Mouse (Mus musculus): ENCODE results near the gene Dnajb6.

The Dnajb6 gene

DNA sequence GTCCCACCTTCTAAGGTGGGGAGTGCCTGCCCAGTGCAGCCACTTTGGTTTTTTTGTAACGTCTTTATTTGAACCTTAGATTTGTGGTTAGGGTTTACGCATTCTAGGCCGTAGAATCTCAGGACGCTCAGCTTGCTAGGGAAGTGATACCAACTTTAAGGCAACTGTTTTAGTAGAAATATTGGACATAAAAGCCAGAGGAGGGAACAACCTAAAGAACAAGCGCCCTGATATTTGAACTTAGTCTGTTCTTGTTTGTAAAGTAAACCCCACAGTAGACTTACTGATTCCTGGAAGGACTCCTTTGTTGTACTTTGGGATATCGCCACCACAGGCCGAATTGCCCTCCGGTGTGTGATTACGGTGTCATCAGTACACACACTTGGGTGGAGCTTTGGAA lies 1.5 kb downstream of the Dnajb6 start:
- Histone ChIP-seq H3K36me3 (ENCODE audit: control insufficient read depth, insufficient read depth, low read length, poor library complexity, severe bottlenecking) (no peaks in the 10 kb centered on the region), H3K27me3 (ENCODE audit: control insufficient read depth, insufficient read depth, low read length, poor library complexity, severe bottlenecking) (no peaks in the 10 kb centered on the region)
- peak; percentile 42 for DNase-seq (ENCODE audit: low read depth, low spot score)

DNA sequence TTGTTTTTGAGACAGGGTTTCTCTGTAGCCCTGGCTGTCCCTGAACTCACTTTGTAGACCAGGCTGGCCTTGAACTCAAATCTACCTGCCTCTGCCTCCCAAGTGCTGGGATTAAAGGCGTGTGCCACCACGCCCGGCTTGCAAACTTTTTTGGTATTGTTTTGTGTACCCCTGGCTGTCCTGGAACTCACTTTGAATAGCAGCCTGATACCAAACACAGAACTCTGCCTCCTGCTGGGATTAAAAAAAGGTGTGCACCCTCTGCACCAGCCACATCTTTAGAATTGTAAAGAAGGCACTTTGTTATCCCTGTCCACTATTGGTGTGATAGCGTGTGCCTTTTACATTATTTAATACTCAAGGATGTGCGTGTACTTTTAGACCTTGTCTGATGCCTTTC lies 2.0 kb downstream of the Dnajb6 start:
- H3K36me3 ChIP-seq (ENCODE audit: control insufficient read depth, insufficient read depth, low read length, poor library complexity, severe bottlenecking), result no peaks in the 10 kb centered on the region
- H3K27me3 ChIP-seq (ENCODE audit: control insufficient read depth, insufficient read depth, low read length, poor library complexity, severe bottlenecking), result no peaks in the 10 kb centered on the region
- no peak for DNase-seq (ENCODE audit: low read depth, low spot score)

DNA sequence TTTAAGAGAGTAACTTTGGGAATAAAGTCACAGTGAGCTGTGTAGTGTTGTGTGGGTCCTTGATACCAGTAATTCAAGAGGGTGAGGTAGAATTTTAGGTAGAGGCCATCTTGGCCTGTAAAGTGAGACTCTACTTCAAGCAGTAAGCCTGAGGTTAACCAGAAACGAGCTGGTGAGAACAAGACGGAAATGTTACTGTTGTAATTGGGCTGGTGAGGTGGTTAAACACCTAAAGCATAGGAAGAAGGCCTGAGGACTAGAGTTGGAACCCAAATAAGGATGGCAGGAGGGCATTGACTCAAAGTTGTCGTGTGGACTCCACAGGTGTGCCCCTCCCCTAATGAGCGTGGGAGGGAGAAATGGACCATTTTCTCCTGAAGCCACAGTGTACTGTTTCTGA lies 2.6 kb downstream of the Dnajb6 start:
- Histone ChIP-seq H3K36me3 (ENCODE audit: control insufficient read depth, insufficient read depth, low read length, poor library complexity, severe bottlenecking) (no peaks in the 10 kb centered on the region; the same call in 1 of the 2 replicates), H3K27me3 (ENCODE audit: control insufficient read depth, insufficient read depth, low read length, poor library complexity, severe bottlenecking) (no peaks in the 10 kb centered on the region)
- DNase-seq (ENCODE audit: low read depth, low spot score), result no peak

DNA sequence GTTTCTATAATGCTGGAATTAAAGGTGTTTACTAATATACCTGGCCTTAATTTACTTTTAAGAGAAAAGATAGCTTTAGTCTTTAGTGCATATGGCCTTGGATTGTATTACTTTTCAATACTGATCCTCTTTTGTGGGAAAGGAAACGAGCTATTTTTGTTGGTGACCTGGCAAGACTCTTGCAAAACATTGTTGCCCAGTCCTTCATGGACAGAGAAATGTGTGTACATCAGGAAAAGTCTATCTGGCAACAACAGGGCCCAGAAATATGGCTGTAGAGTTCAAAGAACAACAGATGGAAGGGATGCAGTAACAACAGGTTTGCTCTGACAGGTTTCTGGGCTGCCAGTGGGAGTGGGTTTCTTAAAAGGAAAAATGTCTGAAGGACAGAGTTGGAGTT lies 5.2 kb downstream of the Dnajb6 start:
- Histone ChIP-seq H3K27me3 (ENCODE audit: control insufficient read depth, insufficient read depth, low read length, poor library complexity, severe bottlenecking) (no peaks in the 10 kb centered on the region), H3K36me3 (ENCODE audit: control insufficient read depth, insufficient read depth, low read length, poor library complexity, severe bottlenecking) (no peaks in the 10 kb centered on the region; the same call in 1 of the 2 replicates)
- no peak for DNase-seq (ENCODE audit: low read depth, low spot score)

DNA sequence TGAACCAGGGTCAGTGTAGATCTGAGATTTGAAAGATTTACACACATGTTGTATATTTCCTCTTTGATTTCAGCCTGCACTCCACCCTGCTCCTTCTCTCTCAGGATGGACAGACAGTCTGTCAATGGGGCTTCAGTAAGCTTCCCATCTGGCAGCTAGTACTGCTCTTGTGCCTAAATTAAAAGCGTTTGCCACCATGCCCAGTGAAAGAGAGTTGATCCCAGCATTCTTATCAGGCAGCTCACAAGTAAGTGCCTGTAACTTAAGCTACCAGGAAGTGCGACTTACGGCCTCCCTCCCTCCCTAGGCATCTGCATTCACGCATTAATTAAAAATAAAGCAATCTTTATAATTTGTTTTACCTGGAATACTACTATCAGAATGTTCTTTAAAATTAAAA lies 5.6 kb downstream of the Dnajb6 start:
- H3K27me3 ChIP-seq (ENCODE audit: control insufficient read depth, insufficient read depth, low read length, poor library complexity, severe bottlenecking), result no peaks in the 10 kb centered on the region

DNA sequence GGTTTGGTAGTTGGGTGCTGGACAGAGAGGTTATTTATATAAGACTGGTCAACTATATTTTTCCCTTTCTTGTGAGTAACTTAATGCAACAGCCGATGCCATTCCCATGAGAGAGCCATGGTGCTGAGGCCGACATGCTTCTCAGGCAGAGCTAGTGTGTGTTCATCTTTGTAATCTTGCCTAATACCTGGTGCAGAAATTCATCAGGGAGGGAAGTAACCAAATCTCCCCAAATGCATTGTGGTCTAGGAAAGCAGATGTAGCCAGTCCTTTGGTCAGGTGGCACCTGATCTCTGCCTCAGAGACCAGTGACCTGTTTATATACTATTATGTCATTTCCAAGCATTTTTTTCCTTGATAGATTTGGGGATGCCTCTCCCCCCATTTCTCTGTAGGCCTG lies 12.2 kb downstream of the Dnajb6 start:
- Histone ChIP-seq H3K27me3 (ENCODE audit: control insufficient read depth, insufficient read depth, low read length, poor library complexity, severe bottlenecking) (no peaks in the 10 kb centered on the region), H3K36me3 (ENCODE audit: control insufficient read depth, insufficient read depth, low read length, poor library complexity, severe bottlenecking) (peaks cover 5% of the 10 kb centered on the region)
- DNase-seq (ENCODE audit: low read depth, low spot score), result no peak

More for the DNA sequence above, 5.6 kb downstream of the Dnajb6 start:
- DNase-seq (ENCODE audit: low read depth, low spot score), result no peak
- H3K36me3 ChIP-seq (ENCODE audit: control insufficient read depth, insufficient read depth, low read length, poor library complexity, severe bottlenecking), result no peaks in the 10 kb centered on the region; the same call in 1 of the 2 replicates

DNA sequence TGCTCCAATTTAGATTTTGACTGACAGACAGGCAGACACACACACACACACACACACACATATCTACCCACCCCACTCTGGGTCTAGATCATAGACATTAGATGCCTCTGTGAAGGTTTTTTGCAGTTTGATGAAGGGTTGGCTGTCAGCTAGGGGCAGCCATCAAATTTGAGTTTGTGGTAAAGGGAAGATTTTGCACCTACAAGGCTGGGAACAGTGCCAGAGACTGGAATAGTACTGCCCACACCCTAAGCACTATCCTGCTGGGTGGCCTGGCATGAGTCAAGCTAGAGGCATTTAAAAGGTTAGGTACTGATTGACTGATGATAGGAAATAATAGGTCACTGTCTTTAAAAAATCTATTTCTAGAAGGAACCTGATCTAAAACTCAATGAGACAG lies 15.8 kb downstream of the Dnajb6 start:
- DNase-seq (ENCODE audit: low read depth, low spot score), result no peak
- peaks cover 15% of the 10 kb centered on the region; the same call in 1 of the 2 replicates for H3K36me3 ChIP-seq (ENCODE audit: control insufficient read depth, insufficient read depth, low read length, poor library complexity, severe bottlenecking)
- no peaks in the 10 kb centered on the region for H3K27me3 ChIP-seq (ENCODE audit: control insufficient read depth, insufficient read depth, low read length, poor library complexity, severe bottlenecking)

DNA sequence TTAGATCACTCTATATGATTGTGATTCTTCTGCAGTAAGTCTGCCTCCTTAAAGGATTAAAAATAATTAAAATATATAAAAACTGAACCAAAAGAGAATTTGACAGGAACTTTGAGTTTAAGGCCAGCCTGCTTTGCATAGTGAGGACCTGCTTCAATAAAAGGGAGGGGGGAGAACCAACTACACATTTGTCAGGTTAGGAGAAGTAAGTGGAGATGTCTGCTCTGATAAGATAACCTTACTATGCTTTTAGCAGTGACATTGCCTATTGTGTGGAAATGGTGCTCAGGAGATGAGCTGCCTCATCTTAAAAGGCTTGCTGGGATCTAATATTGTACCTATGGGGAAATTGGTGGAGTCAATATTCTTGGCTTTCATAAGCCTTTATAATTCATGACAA lies 17.4 kb downstream of the Dnajb6 start:
- Histone ChIP-seq H3K27me3 (ENCODE audit: control insufficient read depth, insufficient read depth, low read length, poor library complexity, severe bottlenecking) (no peaks in the 10 kb centered on the region), H3K36me3 (ENCODE audit: control insufficient read depth, insufficient read depth, low read length, poor library complexity, severe bottlenecking) (peaks cover 18% of the 10 kb centered on the region)
- DNase-seq (ENCODE audit: low read depth, low spot score), result no peak

DNA sequence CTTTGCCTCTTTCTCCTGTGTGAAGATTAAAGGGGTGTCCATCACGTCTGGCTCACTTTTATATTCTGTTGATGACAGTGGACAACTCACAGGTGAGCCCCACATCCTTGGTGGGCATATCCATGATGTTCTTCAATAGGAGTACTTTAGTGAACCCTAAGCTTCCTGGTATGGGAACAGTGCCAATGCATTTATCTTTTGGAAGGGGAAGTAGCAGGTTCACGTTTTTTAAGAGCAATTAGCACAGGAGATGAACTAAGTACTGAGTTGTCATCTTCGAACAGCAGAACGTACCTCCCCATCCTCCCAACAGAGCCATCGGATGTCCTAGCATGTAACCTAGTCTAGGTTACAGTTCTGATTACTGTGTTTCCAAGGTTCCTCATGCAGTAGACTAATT lies 23.8 kb downstream of the Dnajb6 start:
- Histone ChIP-seq H3K27me3 (ENCODE audit: control insufficient read depth, insufficient read depth, low read length, poor library complexity, severe bottlenecking) (no peaks in the 10 kb centered on the region; the same call in 1 of the 2 replicates), H3K36me3 (ENCODE audit: control insufficient read depth, insufficient read depth, low read length, poor library complexity, severe bottlenecking) (peaks cover 13% of the 10 kb centered on the region)
- DNase-seq (ENCODE audit: low read depth, low spot score), result no peak

DNA sequence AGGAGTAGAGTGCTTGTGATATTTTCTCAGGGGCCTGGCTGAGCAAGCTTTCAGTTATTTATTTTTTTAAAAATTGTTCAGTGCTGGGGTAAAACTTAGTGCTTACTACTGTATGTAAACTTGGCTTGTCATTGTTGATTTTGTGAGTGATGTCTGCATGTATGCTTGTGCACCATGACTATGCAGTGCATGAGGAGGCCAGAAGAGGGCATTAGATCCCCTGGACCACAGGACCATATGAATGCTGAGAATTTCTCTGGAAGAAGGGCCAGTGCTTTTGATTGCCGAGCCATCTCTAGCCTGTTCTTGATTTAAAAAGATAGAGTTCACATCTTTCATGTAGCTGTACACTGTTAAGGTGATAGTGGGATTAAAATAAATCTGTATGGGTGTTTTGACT lies 35.4 kb downstream of the Dnajb6 start:
- no peaks in the 10 kb centered on the region for H3K36me3 ChIP-seq (ENCODE audit: control insufficient read depth, insufficient read depth, low read length, poor library complexity, severe bottlenecking)
- peak; percentile 28 for DNase-seq (ENCODE audit: low read depth, low spot score)
- no peaks in the 10 kb centered on the region for H3K27me3 ChIP-seq (ENCODE audit: control insufficient read depth, insufficient read depth, low read length, poor library complexity, severe bottlenecking)

DNA sequence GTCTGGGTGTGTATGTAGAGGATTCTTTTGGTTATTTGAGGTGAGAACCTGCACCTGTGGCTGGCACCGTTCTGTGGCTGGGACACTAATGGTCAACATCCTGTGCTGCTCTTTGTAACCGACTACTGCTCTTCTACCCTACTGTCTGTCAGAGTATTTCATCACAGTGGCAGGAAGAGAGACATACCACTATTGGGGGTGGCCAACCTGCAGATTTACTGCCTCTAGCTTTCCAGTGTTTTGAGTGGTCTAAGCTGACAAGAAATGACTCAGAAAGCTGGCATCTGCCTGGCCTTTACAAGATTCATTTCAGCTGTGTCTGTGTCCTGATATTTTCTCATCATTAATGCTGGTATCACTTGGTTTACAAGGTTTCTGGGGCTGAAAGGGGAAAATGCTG lies 36.5 kb downstream of the Dnajb6 start:
- no peak for DNase-seq (ENCODE audit: low read depth, low spot score)
- Histone ChIP-seq H3K36me3 (ENCODE audit: control insufficient read depth, insufficient read depth, low read length, poor library complexity, severe bottlenecking) (no peaks in the 10 kb centered on the region), H3K27me3 (ENCODE audit: control insufficient read depth, insufficient read depth, low read length, poor library complexity, severe bottlenecking) (no peaks in the 10 kb centered on the region)

DNA sequence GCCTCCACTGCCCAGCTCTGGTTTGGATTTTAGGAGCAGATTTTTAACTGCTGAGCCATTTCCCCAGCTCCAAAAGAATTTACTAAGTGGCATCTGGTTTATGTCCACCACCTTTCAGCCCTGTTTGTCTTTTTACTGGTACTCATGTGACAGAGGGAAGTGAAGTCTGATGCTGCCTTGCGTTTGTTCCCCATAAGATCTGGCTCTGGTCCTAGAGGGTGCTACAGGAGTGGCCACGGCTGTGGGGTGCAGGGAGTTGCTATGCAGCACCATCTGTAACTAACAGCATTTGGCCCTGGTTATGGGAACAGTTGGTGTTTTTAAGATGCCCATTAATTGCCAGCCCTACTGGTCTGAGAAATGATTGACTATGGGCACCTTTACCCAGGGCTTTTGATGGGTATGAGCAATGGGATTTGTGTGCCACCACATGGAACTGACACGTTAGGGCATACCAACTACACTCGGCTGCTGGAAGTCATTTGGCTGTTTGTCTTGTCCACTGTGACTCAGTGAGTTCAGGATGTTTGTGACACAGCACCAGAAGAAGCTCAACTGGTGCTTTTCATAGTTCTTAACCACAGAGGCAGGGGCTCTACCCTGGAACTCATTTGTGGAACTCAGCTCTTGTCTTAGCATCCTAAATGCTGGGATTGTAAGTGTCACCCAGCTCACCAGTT lies 37.3 kb downstream of the Dnajb6 start:
- no peaks in the 10 kb centered on the region for H3K36me3 ChIP-seq (ENCODE audit: control insufficient read depth, insufficient read depth, low read length, poor library complexity, severe bottlenecking)
- H3K27me3 ChIP-seq (ENCODE audit: control insufficient read depth, insufficient read depth, low read length, poor library complexity, severe bottlenecking), result no peaks in the 10 kb centered on the region
- DNase-seq (ENCODE audit: low read depth, low spot score), result peak; percentile 16

DNA sequence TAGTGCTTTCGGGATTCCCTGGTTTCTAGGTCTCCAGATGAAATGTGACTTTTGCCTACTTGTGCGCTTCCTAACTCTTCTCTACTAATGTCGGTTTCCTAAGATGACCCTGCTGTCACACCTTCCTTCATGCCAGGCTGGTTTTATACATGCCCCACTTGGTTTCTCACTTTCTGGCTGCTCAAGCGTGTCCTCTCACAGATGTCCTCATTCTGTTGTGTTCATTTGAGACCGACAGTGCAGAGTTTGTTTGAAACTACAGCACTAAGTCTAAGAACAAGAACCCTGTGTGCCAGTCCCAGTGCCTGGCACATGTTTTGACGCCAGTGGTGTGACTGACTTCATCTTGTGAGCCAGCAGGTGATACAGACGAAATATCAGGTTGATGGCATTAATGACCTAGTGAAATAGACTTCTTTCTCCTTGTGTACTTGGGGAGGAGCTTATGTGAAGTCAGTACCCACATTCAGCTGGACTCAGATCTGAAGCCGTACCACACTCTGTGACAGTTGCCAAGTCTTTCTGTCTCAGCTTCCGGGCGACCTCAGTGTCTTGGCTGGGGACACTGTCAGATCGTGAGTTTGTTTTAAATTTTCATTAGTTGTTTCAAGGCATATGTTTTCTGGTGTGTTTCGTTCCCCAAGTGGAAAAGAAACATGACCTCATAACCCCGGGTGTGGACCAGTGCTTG lies 38.1 kb downstream of the Dnajb6 start:
- H3K36me3 ChIP-seq (ENCODE audit: control insufficient read depth, insufficient read depth, low read length, poor library complexity, severe bottlenecking), result no peaks in the 10 kb centered on the region
- DNase-seq (ENCODE audit: low read depth, low spot score), result peak; percentile 33
- H3K27me3 ChIP-seq (ENCODE audit: control insufficient read depth, insufficient read depth, low read length, poor library complexity, severe bottlenecking), result no peaks in the 10 kb centered on the region

DNA sequence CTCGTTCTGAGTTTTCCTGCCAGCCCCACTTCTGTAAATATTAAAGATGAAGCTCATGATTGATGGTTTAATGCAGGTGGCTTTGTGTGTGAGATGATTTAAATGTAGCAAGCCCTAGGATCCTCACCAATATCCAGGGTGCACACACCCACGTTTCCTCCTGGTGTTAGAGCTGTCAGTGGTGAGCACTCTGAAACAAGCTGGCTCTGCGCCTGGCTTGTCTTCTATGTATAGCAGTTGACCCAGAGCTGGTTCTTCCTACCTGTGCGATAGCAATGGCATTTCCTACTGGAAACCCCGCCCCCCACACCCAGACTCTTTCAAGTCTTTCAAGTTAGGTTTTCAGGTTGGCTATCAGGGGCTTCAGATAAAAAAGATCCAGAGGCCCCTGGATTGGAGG lies 39.9 kb downstream of the Dnajb6 start:
- no peaks in the 10 kb centered on the region for H3K27me3 ChIP-seq (ENCODE audit: control insufficient read depth, insufficient read depth, low read length, poor library complexity, severe bottlenecking)
- H3K36me3 ChIP-seq (ENCODE audit: control insufficient read depth, insufficient read depth, low read length, poor library complexity, severe bottlenecking), result no peaks in the 10 kb centered on the region
- no peak for DNase-seq (ENCODE audit: low read depth, low spot score)

DNA sequence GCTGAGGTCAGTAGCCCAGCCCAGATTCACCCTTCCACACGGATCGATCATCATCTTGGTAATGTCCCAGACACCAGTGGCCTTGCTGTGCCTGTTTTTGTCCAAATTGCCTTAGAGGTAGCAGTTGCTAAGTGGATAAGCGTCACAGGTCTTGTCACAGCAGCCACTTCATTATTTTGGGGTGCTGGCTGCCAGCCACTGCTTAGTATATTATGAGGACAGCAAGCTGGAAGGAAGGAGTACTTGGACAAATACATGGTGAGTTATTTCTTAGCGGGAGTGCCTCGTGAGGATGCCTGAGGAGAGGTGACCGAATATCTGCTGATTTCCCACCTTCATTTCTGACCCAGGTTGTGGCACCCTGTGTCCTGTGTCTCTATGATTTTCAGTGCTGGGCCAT lies 42.5 kb downstream of the Dnajb6 start:
- Histone ChIP-seq H3K36me3 (ENCODE audit: control insufficient read depth, insufficient read depth, low read length, poor library complexity, severe bottlenecking) (peaks cover 1% of the 10 kb centered on the region), H3K27me3 (ENCODE audit: control insufficient read depth, insufficient read depth, low read length, poor library complexity, severe bottlenecking) (no peaks in the 10 kb centered on the region)
- no peak for DNase-seq (ENCODE audit: low read depth, low spot score)
